Mouse (Mus musculus) MEL (cell line): Measurements from ENCODE around the gene Zfp54. TPM values are rescaled to one million over a fixed set of nuclear protein-coding genes. Genes with fewer than 3 reads are reported as not detected.

ENCODE experiments used
- DNase-seq: peaks from one replicate; pipeline ENCODE4 v3.0.0; 2011; ENCODE audit warnings: low read depth, low spot score
- H3K27ac ChIP-seq: 2 replicates; pipeline ENCODE4 v1.5.1; 2012; ENCODE audit warnings: low read depth, mild to moderate bottlenecking, control low read depth, low read length, moderate library complexity; ENCODE audit not compliant: control insufficient read depth
- H3K27me3 ChIP-seq, 2 experiments: fragments of 150-350 bp in 1 of 2; sonication (generic) in 1 of 2; 2 replicates each; pipeline ENCODE4 v1.6.1; 2012; ENCODE audit warnings: low read length in 2 of 2, mild to moderate bottlenecking in 2 of 2, improper control_type of control experiment in 1 of 2, moderate library complexity in 1 of 2; ENCODE audit not compliant: insufficient read depth in 2 of 2, control insufficient read depth in 1 of 2
- H3K36me3 ChIP-seq, 2 experiments: 2 replicates each; pipeline ENCODE4 v1.6.1; 2012 to 2014; ENCODE audit warnings: low read length in 2 of 2, improper control_type of control experiment in 1 of 2, inconsistent platforms in 1 of 2, mild to moderate bottlenecking in 1 of 2; ENCODE audit not compliant: insufficient read depth in 2 of 2, control insufficient read depth in 1 of 2
- H3K4me1 ChIP-seq, 2 experiments: fragments of 150-350 bp in 1 of 2; sonication (generic) in 1 of 2; 2 replicates each; pipeline ENCODE4 v1.6.1; 2012; ENCODE audit warnings: low read length in 2 of 2, improper control_type of control experiment in 1 of 2, mild to moderate bottlenecking in 1 of 2; ENCODE audit not compliant: insufficient read depth in 2 of 2, control insufficient read depth in 1 of 2
- H3K4me3 ChIP-seq, 2 experiments: fragments of 150-350 bp in 1 of 2; sonication (generic) in 1 of 2; 2 replicates each; pipeline ENCODE4 v1.5.1; 2012; ENCODE audit warnings: low read depth in 2 of 2, low read length in 2 of 2, mild to moderate bottlenecking in 2 of 2, moderate library complexity in 2 of 2, control low read depth in 1 of 2, improper control_type of control experiment in 1 of 2; ENCODE audit not compliant: control insufficient read depth in 1 of 2, insufficient read depth in 1 of 2
- H3K79me2 ChIP-seq: 2 replicates; pipeline ENCODE4 v1.6.1; 2012; ENCODE audit warnings: mild to moderate bottlenecking, low read length, moderate library complexity; ENCODE audit not compliant: control insufficient read depth, poor library complexity, insufficient read depth
- H3K9ac ChIP-seq: 2 replicates; pipeline ENCODE4 v1.6.1; 2012; ENCODE audit warnings: low read depth, mild to moderate bottlenecking, control low read depth, low read length, moderate library complexity; ENCODE audit not compliant: control insufficient read depth, poor library complexity, severe bottlenecking
- H3K9me3 ChIP-seq: fragments of 150-350 bp; sonication (generic); replicated peaks from 2 replicates; pipeline ENCODE4 v1.6.1; 2012; ENCODE audit warnings: mild to moderate bottlenecking, low read length, improper control_type of control experiment, moderate library complexity; ENCODE audit not compliant: insufficient read depth
- CHD1 ChIP-seq: IDR thresholded peaks from 2 replicates; pipeline ENCODE4 v1.6.1; 2012; ENCODE audit warnings: low read depth, mild to moderate bottlenecking, inconsistent platforms, low read length, improper control_type of control experiment
- CTCF ChIP-seq, 3 experiments: IDR thresholded peaks in 2 of 3; conservative IDR thresholded peaks in 1 of 3; 2 replicates each; pipeline ENCODE4 v1.5.1; 2011 to 2012; ENCODE audit warnings: low read length in 3 of 3, low read depth in 2 of 3, mild to moderate bottlenecking in 2 of 3, improper control_type of control experiment in 1 of 3, inconsistent platforms in 1 of 3, mixed read lengths in 1 of 3, moderate library complexity in 1 of 3; ENCODE audit not compliant: control insufficient read depth in 1 of 3, insufficient read depth in 1 of 3, poor library complexity in 1 of 3, severe bottlenecking in 1 of 3
- ELF1 ChIP-seq: IDR thresholded peaks from 2 replicates; pipeline ENCODE4 v1.6.1; 2014; ENCODE audit warnings: low read depth, mild to moderate bottlenecking, inconsistent platforms, low read length, improper control_type of control experiment, moderate library complexity
- EP300 ChIP-seq, 2 experiments: IDR thresholded peaks; 2 replicates each; pipeline ENCODE4 v1.6.1; 2011; ENCODE audit warnings: improper control_type of control experiment in 2 of 2, low read length in 2 of 2, low read depth in 1 of 2, mild to moderate bottlenecking in 1 of 2
- ETS1 ChIP-seq: IDR thresholded peaks from 2 replicates; pipeline ENCODE4 v1.6.1; 2012; ENCODE audit warnings: low read depth, mild to moderate bottlenecking, inconsistent platforms, low read length, improper control_type of control experiment, moderate library complexity
- GATA1 ChIP-seq: IDR thresholded peaks from 2 replicates; pipeline ENCODE4 v1.6.1; 2011; ENCODE audit warnings: low read depth, low read length, improper control_type of control experiment
- KAT2A ChIP-seq: conservative IDR thresholded peaks from 2 replicates; pipeline ENCODE4 v1.6.1; 2012; ENCODE audit warnings: low read depth, low read length, improper control_type of control experiment, inconsistent platforms
- MAX ChIP-seq: IDR thresholded peaks from 2 replicates; pipeline ENCODE4 v1.6.1; 2011; ENCODE audit warnings: low read length, improper control_type of control experiment
- MEF2A ChIP-seq: IDR thresholded peaks from 2 replicates; pipeline ENCODE4 v1.6.1; 2014; ENCODE audit warnings: low read depth, mild to moderate bottlenecking, inconsistent platforms, low read length, improper control_type of control experiment; ENCODE audit not compliant: poor library complexity, insufficient replicate concordance, severe bottlenecking; ENCODE audit errors: extremely low read depth
- MXI1 ChIP-seq: IDR thresholded peaks from 2 replicates; pipeline ENCODE4 v1.6.1; 2011; ENCODE audit warnings: mild to moderate bottlenecking, low read depth, low read length, improper control_type of control experiment
- NRF1 ChIP-seq: IDR thresholded peaks from 2 replicates; pipeline ENCODE4 v1.6.1; 2014; ENCODE audit warnings: low read depth, mild to moderate bottlenecking, inconsistent platforms, low read length, improper control_type of control experiment, moderate library complexity; ENCODE audit not compliant: poor library complexity, insufficient read depth, severe bottlenecking
- SIN3A ChIP-seq: IDR thresholded peaks from 2 replicates; pipeline ENCODE4 v1.6.1; 2012; ENCODE audit warnings: low read length, improper control_type of control experiment, inconsistent platforms
- TAL1 ChIP-seq: IDR thresholded peaks from 2 replicates; pipeline ENCODE4 v1.6.1; 2012; ENCODE audit warnings: mild to moderate bottlenecking, inconsistent platforms, low read length, moderate library complexity, mixed read lengths
- TCF12 ChIP-seq: IDR thresholded peaks from 2 replicates; pipeline ENCODE4 v1.6.1; 2014; ENCODE audit warnings: low read depth, mild to moderate bottlenecking, inconsistent platforms, low read length, improper control_type of control experiment, moderate library complexity
- UBTF ChIP-seq: IDR thresholded peaks from 2 replicates; pipeline ENCODE4 v1.6.1; 2012; ENCODE audit warnings: low read depth, mild to moderate bottlenecking, inconsistent platforms, low read length, improper control_type of control experiment, moderate library complexity, borderline replicate concordance; ENCODE audit not compliant: insufficient read depth
- USF2 ChIP-seq, 2 experiments: IDR thresholded peaks; 2 replicates each; pipeline ENCODE4 v1.6.1; 2011 to 2012; ENCODE audit warnings: improper control_type of control experiment in 2 of 2, low read length in 2 of 2, borderline replicate concordance in 1 of 2, inconsistent platforms in 1 of 2, low read depth in 1 of 2, mild to moderate bottlenecking in 1 of 2; ENCODE audit not compliant: insufficient read depth in 1 of 2
- ZKSCAN1 ChIP-seq: IDR thresholded peaks from 2 replicates; pipeline ENCODE4 v1.6.1; 2012; ENCODE audit warnings: low read depth, mild to moderate bottlenecking, inconsistent platforms, low read length, improper control_type of control experiment, moderate library complexity
- ZNF384 ChIP-seq: IDR thresholded peaks from 2 replicates; pipeline ENCODE4 v1.6.1; 2012; ENCODE audit warnings: low read depth, mild to moderate bottlenecking, inconsistent platforms, low read length, improper control_type of control experiment
- polyA plus RNA-seq, 2 experiments: library from polyadenylated mRNA; stranded (reverse) in 1 of 2; unstranded in 1 of 2; fragments of >175 nt in 1 of 2; fragments of >200 nt in 1 of 2; gene quantifications; 2 replicates each; pipeline versions ENCODE4 v1.2.1 to v1.2.4; 2012; ENCODE audit warnings: low replicate concordance in 2 of 2, low read depth in 1 of 2; ENCODE audit not compliant: insufficient read length in 2 of 2, insufficient read depth in 1 of 2, missing spikeins in 1 of 2
- total RNA-seq: library from RNA; depleted of rRNA; stranded (reverse); fragments of 300-350 nt; gene quantifications from 2 replicates; pipeline ENCODE4 v1.2.3, GENCODE M21; 2012

The Zfp54 gene
- total and polyA plus RNA-seq, 3 experiments, result 1.5 to 2.7 TPM; not detected in 1

DNA sequence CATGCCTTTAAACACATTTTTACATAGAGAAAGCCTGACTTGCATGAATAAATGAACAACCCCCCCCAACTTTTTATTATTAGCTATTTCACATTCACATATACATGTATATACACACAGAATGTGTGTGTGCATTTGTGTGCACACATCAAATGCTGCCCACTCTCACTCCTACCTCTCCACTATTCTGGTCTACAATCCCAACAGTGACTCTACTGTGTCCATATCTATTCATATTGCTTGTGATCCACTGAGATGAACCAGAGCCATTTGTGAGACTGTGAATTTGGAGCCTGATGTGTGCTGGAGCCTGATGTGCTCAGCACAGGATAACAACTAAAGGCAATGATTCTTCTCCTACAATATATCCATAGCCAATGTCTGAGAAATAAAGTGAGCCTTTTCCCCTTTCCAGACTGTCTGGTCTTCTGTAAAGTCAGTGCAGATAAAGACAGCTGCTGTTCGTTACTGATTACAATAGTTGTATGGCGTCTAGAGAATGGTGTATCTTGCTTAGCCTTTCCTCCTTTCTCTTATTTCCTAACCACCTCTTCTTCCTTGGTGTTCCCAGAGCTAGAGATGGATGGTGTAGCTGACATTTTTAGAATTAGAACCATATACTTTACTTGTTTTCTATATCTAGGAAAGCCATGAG is 49.8 kb downstream of the Zfp54 start:
- peaks cover 10 to 19% of the 10 kb centered on the region in 2 experiments for H3K4me1 ChIP-seq
- no peaks in the 10 kb centered on the region for H3K79me2 ChIP-seq
- TF ChIP-seq KAT2A (no peak), UBTF (no peak), MXI1 (no peak), NRF1 (no peak), USF2 (IDR thresholded peaks at IDR 0.05; ENCODE audit: borderline replicate concordance in 1 of 2, insufficient read depth in 1 of 2, low read depth in 1 of 2, low read length in 2 of 2) (no peak), TAL1 (peak; percentile 88), ZKSCAN1 (no peak), CTCF (IDR thresholded peaks at IDR 0.05 in 2 of 3, conservative IDR thresholded peaks at IDR 0.05 in 1 of 3; ENCODE audit: control insufficient read depth in 1 of 3, insufficient read depth in 1 of 3, low read depth in 2 of 3, low read length in 3 of 3, poor library complexity in 1 of 3, severe bottlenecking in 1 of 3) (no peak), EP300 (IDR thresholded peaks at IDR 0.05; ENCODE audit: low read depth in 1 of 2, low read length in 2 of 2) (peak; percentile 72 to 85), ETS1 (peak; percentile 53; the same call in 1 of the 2 replicates), MEF2A (no peak), ELF1 (no peak), TCF12 (peak; percentile 82), GATA1 (peak; percentile 90), ZNF384 (no peak), MAX (no peak), SIN3A (0 out of 2 replicates have a peak, but pooled peaks have one; percentile 27), CHD1 (no peak)
- H3K4me3 ChIP-seq, result peak overlapping the region in 1 of 2 experiments; percentile 58; a peak in 1 of 4 replicates
- H3K27ac ChIP-seq, result 0 out of 2 replicates have a peak overlapping the region, but pooled peaks have one; percentile 37
- H3K9me3 ChIP-seq, result no peaks in the 10 kb centered on the region
- peaks cover 0 to 17% of the 10 kb centered on the region in 2 experiments; a peak in 2 of 4 replicates for H3K36me3 ChIP-seq
- no peaks in the 10 kb centered on the region for H3K27me3 ChIP-seq
- H3K9ac ChIP-seq, result no peak overlapping the region
- DNase-seq, result peak; percentile 52
